ENCODE assay signal across 8 mouse cellular contexts in the genomic region with DNA sequence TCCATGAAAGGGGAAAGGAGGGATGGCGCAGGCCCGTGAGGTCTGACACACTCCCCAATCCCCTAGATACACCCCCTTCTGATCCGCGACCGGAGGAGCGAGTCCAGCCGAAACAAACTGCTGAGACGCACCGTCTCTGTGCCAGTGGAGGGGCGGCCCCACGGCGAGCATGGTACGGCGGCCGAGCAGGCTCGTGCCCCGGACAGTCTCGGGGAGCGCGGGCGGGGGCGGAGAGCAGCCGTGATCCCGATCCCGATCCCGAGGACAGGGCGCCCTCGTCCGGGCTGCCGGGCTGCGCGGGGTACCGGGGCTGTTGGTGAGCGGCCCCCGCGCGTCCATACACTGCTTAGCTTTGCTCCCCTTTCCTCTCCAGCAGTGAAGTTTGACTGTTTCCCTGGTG. TPM values are rescaled to one million over a fixed set of nuclear protein-coding genes. Genes with fewer than 3 reads are reported as not detected.
DNase-seq lines count a peak whose midpoint lies in the region; ATAC-seq and TF ChIP-seq lines count a peak whose summit lies in the region.

No protein-coding gene starts in this region.

- 3% methylated on average over 37 of the region's 37 CpGs for WGBS in intestine, embryonic 16.5 days
- WGBS in midbrain, postnatal 0 days, result 3% methylated on average over 29 of the region's 37 CpGs
- WGBS in stomach, embryonic 16.5 days, result 4% methylated on average over 37 of the region's 37 CpGs

- DNase-seq in left cerebral cortex, adult 18-20 months (ENCODE audit: low spot score in 2 of 2), result peak; percentile 74 to 79
- DNase-seq in left cerebral cortex, adult 11 months (ENCODE audit: low spot score), result no peak
- DNase-seq in embryo, embryonic 10 days (ENCODE audit: low spot score), result peak; percentile 79
- peak; percentile 72 for DNase-seq in liver
- peak; percentile 48 for DNase-seq in midbrain, postnatal 0 days (ENCODE audit: low spot score)

- H3K27ac ChIP-seq in intestine, embryonic 16.5 days (ENCODE audit: low read length), result peak overlapping the region; percentile 1; the same call in 1 of the 2 replicates
- H3K27ac ChIP-seq in midbrain, postnatal 0 days (ENCODE audit: low read depth, low read length), result peak overlapping the region; percentile 75
- H3K27ac ChIP-seq in stomach, embryonic 16.5 days (ENCODE audit: low read length), result peak overlapping the region; percentile 72

- peak; percentile 31; the same call in 1 of the 2 replicates for TF ChIP-seq CTCF in midbrain, postnatal 0 days (IDR thresholded peaks at IDR 0.05)

- H3K9ac ChIP-seq in intestine, embryonic 16.5 days (ENCODE audit: low read depth, low read length), result peak overlapping the region; percentile 71
- peak overlapping the region; percentile 57 for H3K9ac ChIP-seq in midbrain, postnatal 0 days (replicated peaks; ENCODE audit: low read length, poor library complexity, severe bottlenecking)
- H3K9ac ChIP-seq in stomach, embryonic 16.5 days (ENCODE audit: low read length), result peak overlapping the region; percentile 76

- H3K4me3 ChIP-seq in intestine, embryonic 16.5 days (ENCODE audit: low read length), result peak overlapping the region; percentile 49
- H3K4me3 ChIP-seq in midbrain, postnatal 0 days (ENCODE audit: low read depth, low read length), result peak overlapping the region; percentile 33
- H3K4me3 ChIP-seq in stomach, embryonic 16.5 days (replicated peaks; ENCODE audit: low read length), result peak overlapping the region; percentile 47

- H3K27me3 ChIP-seq in intestine, embryonic 16.5 days (replicated peaks; ENCODE audit: control insufficient read depth, insufficient read depth, low read length), result no peaks in the 10 kb centered on the region
- H3K27me3 ChIP-seq in midbrain, postnatal 0 days (ENCODE audit: insufficient read depth, low read length), result no peaks in the 10 kb centered on the region
- no peaks in the 10 kb centered on the region for H3K27me3 ChIP-seq in stomach, embryonic 16.5 days (ENCODE audit: control insufficient read depth, insufficient read depth, low read length)

- H3K4me1 ChIP-seq in intestine, embryonic 16.5 days (ENCODE audit: control insufficient read depth, insufficient read depth, low read length), result peaks cover 37% of the 10 kb centered on the region
- H3K4me1 ChIP-seq in midbrain, postnatal 0 days (ENCODE audit: insufficient read depth, low read length), result peaks cover 45% of the 10 kb centered on the region
- H3K4me1 ChIP-seq in stomach, embryonic 16.5 days (ENCODE audit: control insufficient read depth, insufficient read depth, low read length), result peaks cover 41% of the 10 kb centered on the region

- H3K36me3 ChIP-seq in intestine, embryonic 16.5 days (ENCODE audit: control insufficient read depth, insufficient read depth, low read length), result no peaks in the 10 kb centered on the region
- no peaks in the 10 kb centered on the region for H3K36me3 ChIP-seq in midbrain, postnatal 0 days (ENCODE audit: insufficient read depth, low read length)
- H3K36me3 ChIP-seq in stomach, embryonic 16.5 days (ENCODE audit: control insufficient read depth, insufficient read depth, low read length), result no peaks in the 10 kb centered on the region

- H3K9me3 ChIP-seq in intestine, embryonic 16.5 days (ENCODE audit: control insufficient read depth, low read length), result no peaks in the 10 kb centered on the region
- H3K9me3 ChIP-seq in midbrain, postnatal 0 days (ENCODE audit: low read length), result no peaks in the 10 kb centered on the region
- H3K9me3 ChIP-seq in stomach, embryonic 16.5 days (replicated peaks; ENCODE audit: control insufficient read depth, low read length), result no peaks in the 10 kb centered on the region

- H3K4me2 ChIP-seq in intestine, embryonic 16.5 days (ENCODE audit: low read depth, low read length), result peak overlapping the region; percentile 75
- H3K4me2 ChIP-seq in midbrain, postnatal 0 days (ENCODE audit: low read depth, low read length, poor library complexity, severe bottlenecking), result peak overlapping the region; percentile 69
- peak overlapping the region; percentile 75 for H3K4me2 ChIP-seq in stomach, embryonic 16.5 days (ENCODE audit: low read depth, low read length)

- peak; percentile 53 for ATAC-seq in granulocyte monocyte progenitor cell, adult 5-6 weeks (replicated peaks; ENCODE audit: poor library complexity, severe bottlenecking)
- peak; percentile 43 for ATAC-seq in intestine, embryonic 16.5 days
- peak; percentile 18; the same call in 1 of the 2 replicates for ATAC-seq in midbrain, postnatal 0 days (ENCODE audit: low FRiP score)
- peak; percentile 65 for ATAC-seq in stomach, embryonic 16.5 days (ENCODE audit: insufficient read depth, low FRiP score)

RNA-seq across cellular contexts. Expression of gene Syngap1, which starts 5.5 kb away (rescaled TPM):
- 100 to 1,000 TPM; 348 to 362 TPM for total RNA-seq in left cerebral cortex, adult 18-20 months (2021)
- total RNA-seq in granulocyte monocyte progenitor cell, adult 5-6 weeks (2014; fragmentation: Nextera tagmentation), result 7.2 and 10.1 TPM in 2 replicates
- 0.31 and 0.69 TPM in 2 replicates for total RNA-seq in granulocyte monocyte progenitor cell, adult 5-6 weeks (2017)
- 0.66 and 1.1 TPM in 2 replicates for polyA plus RNA-seq in intestine, embryonic 16.5 days (2015; fragmentation: Nextera tagmentation; extraction: Ambion mirVana)
- total RNA-seq in midbrain, postnatal 0 days (2014; rRNA removed), result 77.0 and 90.3 TPM in 2 replicates
- polyA plus RNA-seq in midbrain, postnatal 0 days (2015; fragmentation: Nextera tagmentation; extraction: Ambion mirVana), result 3.6 and 6.1 TPM in 2 replicates
- 1.3 and 1.6 TPM in 2 replicates for polyA plus RNA-seq in stomach, embryonic 16.5 days (2015; fragmentation: Nextera tagmentation; extraction: Ambion mirVana)

RNA-seq across cellular contexts. Expression of gene Cuta, which starts 7.2 kb away (rescaled TPM):
- total RNA-seq in left cerebral cortex, adult 18-20 months (2021), result 100 to 1,000 TPM in 1 of 2 experiments, 10 to 100 TPM in 1; 97.8 to 103 TPM
- 226 and 256 TPM in 2 replicates for total RNA-seq in granulocyte monocyte progenitor cell, adult 5-6 weeks (2014; fragmentation: Nextera tagmentation)
- total RNA-seq in granulocyte monocyte progenitor cell, adult 5-6 weeks (2017), result 47.5 and 60.5 TPM in 2 replicates
- 294 and 314 TPM in 2 replicates for polyA plus RNA-seq in intestine, embryonic 16.5 days (2015; fragmentation: Nextera tagmentation; extraction: Ambion mirVana)
- total RNA-seq in midbrain, postnatal 0 days (2014; rRNA removed), result 49.6 and 55.6 TPM in 2 replicates
- polyA plus RNA-seq in midbrain, postnatal 0 days (2015; fragmentation: Nextera tagmentation; extraction: Ambion mirVana), result 136 and 143 TPM in 2 replicates
- polyA plus RNA-seq in stomach, embryonic 16.5 days (2015; fragmentation: Nextera tagmentation; extraction: Ambion mirVana), result 173 and 178 TPM in 2 replicates

RNA-seq across cellular contexts. Expression of gene Phf1, which starts 13.7 kb away (rescaled TPM):
- 10 to 100 TPM; 39.5 to 46.7 TPM for total RNA-seq in left cerebral cortex, adult 18-20 months (2021)
- 3.4 and 9.3 TPM in 2 replicates for total RNA-seq in granulocyte monocyte progenitor cell, adult 5-6 weeks (2014; fragmentation: Nextera tagmentation)
- 1.4 and 2.1 TPM in 2 replicates for total RNA-seq in granulocyte monocyte progenitor cell, adult 5-6 weeks (2017)
- polyA plus RNA-seq in intestine, embryonic 16.5 days (2015; fragmentation: Nextera tagmentation; extraction: Ambion mirVana), result 6.8 and 8.0 TPM in 2 replicates
- 48.7 and 53.5 TPM in 2 replicates for total RNA-seq in midbrain, postnatal 0 days (2014; rRNA removed)
- polyA plus RNA-seq in midbrain, postnatal 0 days (2015; fragmentation: Nextera tagmentation; extraction: Ambion mirVana), result 32.8 and 35.8 TPM in 2 replicates
- polyA plus RNA-seq in stomach, embryonic 16.5 days (2015; fragmentation: Nextera tagmentation; extraction: Ambion mirVana), result 7.3 and 7.7 TPM in 2 replicates

RNA-seq across cellular contexts. Expression of gene Zbtb9, which starts 26.4 kb away (rescaled TPM):
- 10 to 100 TPM; 16.2 to 16.4 TPM for total RNA-seq in left cerebral cortex, adult 18-20 months (2021)
- 9.4 and 14.4 TPM in 2 replicates for total RNA-seq in granulocyte monocyte progenitor cell, adult 5-6 weeks (2014; fragmentation: Nextera tagmentation)
- total RNA-seq in granulocyte monocyte progenitor cell, adult 5-6 weeks (2017), result 14.3 and 17.7 TPM in 2 replicates
- 13.8 and 14.8 TPM in 2 replicates for polyA plus RNA-seq in intestine, embryonic 16.5 days (2015; fragmentation: Nextera tagmentation; extraction: Ambion mirVana)
- 16.1 and 19.4 TPM in 2 replicates for total RNA-seq in midbrain, postnatal 0 days (2014; rRNA removed)
- polyA plus RNA-seq in midbrain, postnatal 0 days (2015; fragmentation: Nextera tagmentation; extraction: Ambion mirVana), result 6.6 and 6.7 TPM in 2 replicates
- 14.1 and 14.8 TPM in 2 replicates for polyA plus RNA-seq in stomach, embryonic 16.5 days (2015; fragmentation: Nextera tagmentation; extraction: Ambion mirVana)

RNA-seq across cellular contexts. Expression of gene Kifc5b, which starts 29.7 kb away (rescaled TPM):
- total RNA-seq in left cerebral cortex, adult 18-20 months (2021), result 1 to 10 TPM; 3.4 to 3.7 TPM
- 6.0 and 6.2 TPM in 2 replicates for total RNA-seq in granulocyte monocyte progenitor cell, adult 5-6 weeks (2014; fragmentation: Nextera tagmentation)
- total RNA-seq in granulocyte monocyte progenitor cell, adult 5-6 weeks (2017), result 8.7 and 12.6 TPM in 2 replicates
- 5.3 and 6.5 TPM in 2 replicates for polyA plus RNA-seq in intestine, embryonic 16.5 days (2015; fragmentation: Nextera tagmentation; extraction: Ambion mirVana)
- total RNA-seq in midbrain, postnatal 0 days (2014; rRNA removed), result 1.9 and 4.7 TPM in 2 replicates
- polyA plus RNA-seq in midbrain, postnatal 0 days (2015; fragmentation: Nextera tagmentation; extraction: Ambion mirVana), result 1.6 and 1.9 TPM in 2 replicates
- polyA plus RNA-seq in stomach, embryonic 16.5 days (2015; fragmentation: Nextera tagmentation; extraction: Ambion mirVana), result 6.4 and 6.9 TPM in 2 replicates

Comparison
In these comparisons a context has a peak if more than half of its experiments do, and no peak if none do; other contexts are left out.
1. H3K27ac ChIP-seq: peak in every context shown above with its lines; median percentile 75 in midbrain, postnatal 0 days; 72 in stomach, embryonic 16.5 days; 1 in intestine, embryonic 16.5 days.